Comparison of ENCODE assay signal across 9 mouse cellular contexts in genomic region chr15:101248029-101248710, GRCm38 (mm10). TPM values are rescaled to one million over a fixed set of nuclear protein-coding genes. Genes with fewer than 3 reads are reported as not detected.
DNase-seq lines count a peak whose midpoint lies in the region; ATAC-seq and TF ChIP-seq lines count a peak whose summit lies in the region.
"Had no signal": no experiment of that assay in that cellular context is flagged by ENCODE, and none has a peak within 500 bp of the region (broad histone marks: within the 10 kb centered on the region; RNA-seq: fewer than 3 reads in every experiment).

No protein-coding gene starts in this region.

- H3K4me3 ChIP-seq in forebrain, embryonic 10.5 days: no peak overlapping the region
- H3K4me3 ChIP-seq in forebrain, embryonic 15.5 days: no peak overlapping the region
- H3K4me3 ChIP-seq in limb, embryonic 11.5 days (ENCODE audit: low read depth, low read length): no peak overlapping the region
- no peak overlapping the region for H3K4me3 ChIP-seq in stomach, postnatal 0 days (ENCODE audit: low read depth, low read length)

- H3K9ac ChIP-seq in forebrain, embryonic 15.5 days (replicated peaks): no peak overlapping the region
- 0 out of 2 replicates have a peak overlapping the region, but pooled peaks have one; percentile 12 for H3K9ac ChIP-seq in limb, embryonic 11.5 days (ENCODE audit: low read length)
- no peak overlapping the region; the same call in 1 of the 2 replicates for H3K9ac ChIP-seq in stomach, postnatal 0 days (ENCODE audit: low read length)

- no peak for ATAC-seq in forebrain, embryonic 15.5 days (replicated peaks)
- ATAC-seq in limb, embryonic 11.5 days (ENCODE audit: insufficient number of reproducible peaks, low FRiP score, low TSS enrichment, low read depth): no peak
- no peak for ATAC-seq in stomach, postnatal 0 days (ENCODE audit: low FRiP score, low TSS enrichment)

- H3K27me3 ChIP-seq in forebrain, embryonic 10.5 days (ENCODE audit: poor library complexity, severe bottlenecking): peaks cover 18% of the 10 kb centered on the region
- no peaks in the 10 kb centered on the region for H3K27me3 ChIP-seq in forebrain, embryonic 15.5 days
- no peaks in the 10 kb centered on the region for H3K27me3 ChIP-seq in limb, embryonic 11.5 days (ENCODE audit: control insufficient read depth, insufficient read depth, low read length)
- H3K27me3 ChIP-seq in stomach, postnatal 0 days (ENCODE audit: control insufficient read depth, insufficient read depth, low read length): no peaks in the 10 kb centered on the region

- WGBS in forebrain, embryonic 10.5 days: 52% methylated on average over 5 of the region's 5 CpGs
- WGBS in forebrain, embryonic 15.5 days: 71% methylated on average over 5 of the region's 5 CpGs
- WGBS in limb, embryonic 11.5 days: 67% methylated on average over 5 of the region's 5 CpGs
- WGBS in stomach, postnatal 0 days: 36% methylated on average over 5 of the region's 5 CpGs

- H3K27ac ChIP-seq in forebrain, embryonic 10.5 days: peak overlapping the region; percentile 11; the same call in 1 of the 2 replicates
- H3K27ac ChIP-seq in forebrain, embryonic 15.5 days (replicated peaks): no peak overlapping the region
- no peak overlapping the region for H3K27ac ChIP-seq in limb, embryonic 11.5 days (replicated peaks; ENCODE audit: low read depth, low read length)
- H3K27ac ChIP-seq in stomach, postnatal 0 days (replicated peaks): peak overlapping the region; percentile 63

- TF ChIP-seq CTCF in stomach, postnatal 0 days (IDR thresholded peaks at IDR 0.05; ENCODE audit: low read depth): no peak

- TF ChIP-seq EP300 in stomach, postnatal 0 days (optimal IDR thresholded peaks at IDR 0.05): no peak

- H3K4me1 ChIP-seq in forebrain, embryonic 10.5 days: peaks cover 29% of the 10 kb centered on the region
- H3K4me1 ChIP-seq in forebrain, embryonic 15.5 days: peaks cover 10% of the 10 kb centered on the region
- H3K4me1 ChIP-seq in limb, embryonic 11.5 days (ENCODE audit: control insufficient read depth, insufficient read depth, low read length): peaks cover 5% of the 10 kb centered on the region; the same call in 1 of the 2 replicates
- H3K4me1 ChIP-seq in stomach, postnatal 0 days (replicated peaks; ENCODE audit: control insufficient read depth, insufficient read depth): 0 out of 2 replicates have a peak, but pooled peaks cover 2% of the 10 kb centered on the region

- H3K4me2 ChIP-seq in forebrain, embryonic 15.5 days (replicated peaks): no peak overlapping the region
- no peak overlapping the region for H3K4me2 ChIP-seq in limb, embryonic 11.5 days (ENCODE audit: low read depth, severe bottlenecking)
- no peak overlapping the region for H3K4me2 ChIP-seq in stomach, postnatal 0 days (replicated peaks; ENCODE audit: low read depth)

- DNase-seq in forebrain, embryonic 10.5 days (ENCODE audit: extremely low spot score, low spot score): no peak
- peak; percentile 16 for DNase-seq in thymus, postnatal 14 days
- no peak for DNase-seq in thymus, postnatal 25 days
- no peak for DNase-seq in limb, embryonic 11.5 days (ENCODE audit: low spot score)
- DNase-seq in stomach, postnatal 0 days (ENCODE audit: low spot score): no peak
- no peak for DNase-seq in cerebellum, postnatal 4 days (ENCODE audit: low spot score in 2 of 2)
- DNase-seq in layer of hippocampus, postnatal 25 days (ENCODE audit: extremely low spot score in 1 of 2, low spot score in 1 of 2): no peak
- DNase-seq: cerebellum, adult 9-11 months had no signal

- no peaks in the 10 kb centered on the region for H3K36me3 ChIP-seq in forebrain, embryonic 10.5 days (replicated peaks)
- no peaks in the 10 kb centered on the region for H3K36me3 ChIP-seq in forebrain, embryonic 15.5 days
- no peaks in the 10 kb centered on the region for H3K36me3 ChIP-seq in limb, embryonic 11.5 days (ENCODE audit: control insufficient read depth, insufficient read depth, low read length)
- H3K36me3 ChIP-seq in stomach, postnatal 0 days (ENCODE audit: control insufficient read depth, insufficient read depth, low read length): no peaks in the 10 kb centered on the region

- no peaks in the 10 kb centered on the region for H3K9me3 ChIP-seq in forebrain, embryonic 10.5 days
- H3K9me3 ChIP-seq in forebrain, embryonic 15.5 days: no peaks in the 10 kb centered on the region
- no peaks in the 10 kb centered on the region for H3K9me3 ChIP-seq in limb, embryonic 11.5 days (ENCODE audit: control insufficient read depth, low read length)
- no peaks in the 10 kb centered on the region for H3K9me3 ChIP-seq in stomach, postnatal 0 days (ENCODE audit: control insufficient read depth, low read length)

RNA-seq across cellular contexts. Expression of gene Nr4a1, which starts 5.9 kb away (rescaled TPM):
- 3.7 and 5.2 TPM in 2 replicates for polyA plus RNA-seq in forebrain, embryonic 10.5 days (2016; fragmentation: Nextera tagmentation; extraction: Ambion mirVana)
- 3.7 and 4.3 TPM in 2 replicates for polyA plus RNA-seq in forebrain, embryonic 15.5 days (2015; fragmentation: Nextera tagmentation; extraction: Ambion mirVana)
- polyA plus RNA-seq in limb, embryonic 11.5 days (2014; fragmentation: Nextera tagmentation; extraction: Ambion mirVana): 3.5 and 4.0 TPM in 2 replicates
- polyA plus RNA-seq in stomach, postnatal 0 days (2015; fragmentation: Nextera tagmentation; extraction: Ambion mirVana): 9.4 and 17.1 TPM in 2 replicates
- 10 to 100 TPM; 50.5 to 62.3 TPM for total RNA-seq in layer of hippocampus, postnatal 25 days (2021)

RNA-seq across cellular contexts. Expression of gene Grasp, which starts 24.2 kb away (rescaled TPM):
- 2.6 and 4.1 TPM in 2 replicates for polyA plus RNA-seq in forebrain, embryonic 10.5 days (2016; fragmentation: Nextera tagmentation; extraction: Ambion mirVana)
- polyA plus RNA-seq in forebrain, embryonic 15.5 days (2015; fragmentation: Nextera tagmentation; extraction: Ambion mirVana): 1.3 and 1.7 TPM in 2 replicates
- 6.7 and 7.7 TPM in 2 replicates for polyA plus RNA-seq in limb, embryonic 11.5 days (2014; fragmentation: Nextera tagmentation; extraction: Ambion mirVana)
- polyA plus RNA-seq in stomach, postnatal 0 days (2015; fragmentation: Nextera tagmentation; extraction: Ambion mirVana): 2.0 TPM in 2 replicates
- total RNA-seq in layer of hippocampus, postnatal 25 days (2021): 10 to 100 TPM; 73.1 to 77.9 TPM

RNA-seq across cellular contexts. Expression of gene Atg101, which starts 35.9 kb away (rescaled TPM):
- polyA plus RNA-seq in forebrain, embryonic 10.5 days (2016; fragmentation: Nextera tagmentation; extraction: Ambion mirVana): 77.2 and 77.8 TPM in 2 replicates
- 86.4 and 86.8 TPM in 2 replicates for polyA plus RNA-seq in forebrain, embryonic 15.5 days (2015; fragmentation: Nextera tagmentation; extraction: Ambion mirVana)
- 68.2 and 73.1 TPM in 2 replicates for polyA plus RNA-seq in limb, embryonic 11.5 days (2014; fragmentation: Nextera tagmentation; extraction: Ambion mirVana)
- 49.3 and 50.4 TPM in 2 replicates for polyA plus RNA-seq in stomach, postnatal 0 days (2015; fragmentation: Nextera tagmentation; extraction: Ambion mirVana)
- 10 to 100 TPM; 45.2 to 53.9 TPM for total RNA-seq in layer of hippocampus, postnatal 25 days (2021)

RNA-seq across cellular contexts. Expression of gene 6030408B16Rik, which starts 44.8 kb away (rescaled TPM):
- 0.07 and 0.27 TPM in 2 replicates for polyA plus RNA-seq in forebrain, embryonic 10.5 days (2016; fragmentation: Nextera tagmentation; extraction: Ambion mirVana)
- 0.37 and 0.48 TPM in 2 replicates for polyA plus RNA-seq in forebrain, embryonic 15.5 days (2015; fragmentation: Nextera tagmentation; extraction: Ambion mirVana)
- 4.2 and 5.6 TPM in 2 replicates for polyA plus RNA-seq in limb, embryonic 11.5 days (2014; fragmentation: Nextera tagmentation; extraction: Ambion mirVana)
- polyA plus RNA-seq in stomach, postnatal 0 days (2015; fragmentation: Nextera tagmentation; extraction: Ambion mirVana): 2.4 TPM in 2 replicates
- total RNA-seq in layer of hippocampus, postnatal 25 days (2021): under 1 TPM; 0.22 to 0.42 TPM

Comparison
In these comparisons a context has a peak if more than half of its experiments do, and no peak if none do; other contexts are left out.
1. H3K27ac ChIP-seq: peak in forebrain, embryonic 10.5 days (single experiment) and stomach, postnatal 0 days (single experiment); none in forebrain, embryonic 15.5 days (single experiment) and limb, embryonic 11.5 days (single experiment).